ENCODE assay signal across 8 mouse cellular contexts in genomic region chr7:109438781-109439591, GRCm38 (mm10). TPM values are rescaled to one million over a fixed set of nuclear protein-coding genes. Genes with fewer than 3 reads are reported as not detected.
DNase-seq lines count a peak whose midpoint lies in the region; ATAC-seq and TF ChIP-seq lines count a peak whose summit lies in the region.

TSS of gene Stk33 (minus strand) at chr7:109439081.

- TF ChIP-seq CTCF in C2C12 (IDR thresholded peaks at IDR 0.05; ENCODE audit: control insufficient read depth, insufficient read depth, insufficient read length): no peak

- under 1% methylated on average over 62 of the region's 62 CpGs for WGBS in forebrain, embryonic 15.5 days

- H3K79me2 ChIP-seq in C2C12 (ENCODE audit: control insufficient read depth, insufficient read depth): no peaks in the 10 kb centered on the region

- no peaks in the 10 kb centered on the region for H3K27me3 ChIP-seq in C2C12 (ENCODE audit: control insufficient read depth, insufficient read depth, insufficient read length)
- no peaks in the 10 kb centered on the region; the same call in 1 of the 2 replicates for H3K27me3 ChIP-seq in forebrain, embryonic 15.5 days

- H3K36me3 ChIP-seq in C2C12 (ENCODE audit: control insufficient read depth, insufficient read depth): no peaks in the 10 kb centered on the region
- H3K36me3 ChIP-seq in forebrain, embryonic 15.5 days: no peaks in the 10 kb centered on the region

- peak; percentile 87 for ATAC-seq in forebrain, embryonic 15.5 days (replicated peaks)
- ATAC-seq in megakaryocyte progenitor cell, adult 5-6 weeks (replicated peaks; ENCODE audit: poor library complexity): peak; percentile 35
- no peak for ATAC-seq in inflammation-experienced regulatory T-cells, adult 6 months

- H3K9me3 ChIP-seq in forebrain, embryonic 15.5 days: no peaks in the 10 kb centered on the region

- intact Hi-C loops in heart, postnatal 25 days (cut with DNase I): no loop called here
- intact Hi-C loops in left cerebral cortex, postnatal 36 days (cut with DNase I): no loop called here

- DNase-seq in ZHBTc4 (ENCODE audit: low read depth, low spot score): peak; percentile 81
- peak; percentile 24 for DNase-seq in heart, postnatal 25 days (ENCODE audit: low spot score)
- peak; percentile 16 to 18 for DNase-seq in left cerebral cortex, postnatal 36 days (ENCODE audit: low spot score in 2 of 2)
- DNase-seq in right cerebral cortex, postnatal 4 days: peak; percentile 46

- no peak within 1 kb of the TSS for H3K4me3 ChIP-seq in C2C12 (ENCODE audit: insufficient read depth, poor library complexity, severe bottlenecking)
- H3K4me3 ChIP-seq in forebrain, embryonic 15.5 days: peak within 1 kb of the TSS; percentile 48

- no peaks in the 10 kb centered on the region for H3K79me3 ChIP-seq in C2C12 (ENCODE audit: low read depth)

- peaks cover 18% of the 10 kb centered on the region for H3K4me1 ChIP-seq in forebrain, embryonic 15.5 days

- H3K27ac ChIP-seq in forebrain, embryonic 15.5 days (replicated peaks): peak within 1 kb of the TSS; percentile 62

- H3ac ChIP-seq in C2C12 (ENCODE audit: control insufficient read depth, insufficient read length, low read depth): peak within 1 kb of the TSS; percentile 11

- H3K4me2 ChIP-seq in forebrain, embryonic 15.5 days (replicated peaks): peak within 1 kb of the TSS; percentile 67

- H3K9ac ChIP-seq in forebrain, embryonic 15.5 days (replicated peaks): peak within 1 kb of the TSS; percentile 60

TF ChIP-seq in C2C12, 6 proteins besides CTCF, POLR2A, EP300 and RAD21:
- no peak for TF ChIP-seq MYOD1 (IDR thresholded peaks at IDR 0.05; ENCODE audit: control insufficient read depth, insufficient read length, low read depth)
- TF ChIP-seq CEBPB (IDR thresholded peaks at IDR 0.05; ENCODE audit: low read depth): peak; percentile 3

RNA-seq across cellular contexts. Expression of gene Stk33, which starts in this region (rescaled TPM):
- 0.02 TPM for polyA plus RNA-seq in C2C12 (2012; fragmentation: generic; extraction: Trizol)
- 5.8 and 7.0 TPM in 2 replicates for polyA plus RNA-seq in forebrain, embryonic 15.5 days (2015; fragmentation: Nextera tagmentation; extraction: Ambion mirVana)
- total RNA-seq in heart, postnatal 25 days (2021): not detected
- total RNA-seq in left cerebral cortex, postnatal 36 days (2021): under 1 TPM; 0.70 to 0.76 TPM
- total RNA-seq in megakaryocyte progenitor cell, adult 5-6 weeks (2015): not detected in 2 replicates
- not detected in 2 replicates for total RNA-seq in megakaryocyte progenitor cell, adult 5-6 weeks (2017)
- polyA plus RNA-seq in inflammation-experienced regulatory T-cells, adult 6 months (2017; shearing (Covaris generic)): not detected

Comparison
In these comparisons a context has a peak if more than half of its experiments do, and no peak if none do; other contexts are left out.
1. Peak in DNase-seq in heart, postnatal 25 days; RNA of the gene not detected or under 1 TPM.
2. Peak in DNase-seq in left cerebral cortex, postnatal 36 days; RNA of the gene not detected or under 1 TPM.
3. Peak in ATAC-seq in megakaryocyte progenitor cell, adult 5-6 weeks; RNA of the gene not detected or under 1 TPM.
4. DNase-seq: peak in every context shown above with its lines; median percentile 81 in ZHBTc4; 46 in right cerebral cortex, postnatal 4 days; 24 in heart, postnatal 25 days; 17 in left cerebral cortex, postnatal 36 days.